Mouse (Mus musculus) myocyte (in vitro differentiated cells): ENCODE results near the gene Cdk2ap2.

ENCODE experiments used
- CEBPB ChIP-seq: IDR thresholded peaks from 2 replicates; pipeline ENCODE4 v1.6.1; 2011; ENCODE audit warnings: mild to moderate bottlenecking, moderate library complexity; ENCODE audit not compliant: poor library complexity, insufficient read depth, severe bottlenecking
- E2F4 ChIP-seq: IDR thresholded peaks from one replicate; pipeline ENCODE4 v1.6.1; 2011; ENCODE audit warnings: mild to moderate bottlenecking, control low read depth, moderate library complexity; ENCODE audit not compliant: insufficient read depth
- MAX ChIP-seq: IDR thresholded peaks from one replicate; pipeline ENCODE4 v1.6.1; 2011; ENCODE audit warnings: low read depth, mild to moderate bottlenecking, control low read depth
- MYOD1 ChIP-seq, 3 experiments: IDR thresholded peaks; one replicate each; pipeline ENCODE4 v1.6.1; 2011; ENCODE audit warnings: control low read depth in 2 of 3, low read depth in 2 of 3, mild to moderate bottlenecking in 2 of 3, moderate library complexity in 1 of 3; ENCODE audit not compliant: insufficient read length in 2 of 3, control insufficient read depth in 1 of 3
- MYOG ChIP-seq, 3 experiments: IDR thresholded peaks; one replicate each; pipeline ENCODE4 v1.6.1; 2011; ENCODE audit warnings: control low read depth in 2 of 3, low read depth in 2 of 3, mild to moderate bottlenecking in 2 of 3; ENCODE audit not compliant: insufficient read length in 2 of 3, control insufficient read depth in 1 of 3, insufficient read depth in 1 of 3
- POLR2A ChIP-seq: IDR thresholded peaks from one replicate; pipeline ENCODE4 v1.6.1; 2011; ENCODE audit warnings: low read depth, mild to moderate bottlenecking, control low read depth, moderate library complexity; ENCODE audit not compliant: insufficient read length
- POLR2AphosphoS2 ChIP-seq: IDR thresholded peaks from one replicate; pipeline ENCODE4 v1.6.1; 2011; ENCODE audit warnings: low read depth, control low read depth; ENCODE audit not compliant: insufficient read length
- REST ChIP-seq: IDR thresholded peaks from one replicate; pipeline ENCODE4 v1.6.1; 2011; ENCODE audit warnings: mild to moderate bottlenecking, control low read depth, moderate library complexity; ENCODE audit not compliant: insufficient read depth, insufficient read length
- SRF ChIP-seq: IDR thresholded peaks from one replicate; pipeline ENCODE4 v1.6.1; 2011; ENCODE audit warnings: low read depth; ENCODE audit not compliant: control insufficient read depth, insufficient read length
- TCF12 ChIP-seq: IDR thresholded peaks from one replicate; pipeline ENCODE4 v1.6.1; 2011; ENCODE audit warnings: mild to moderate bottlenecking, control low read depth; ENCODE audit not compliant: poor library complexity, insufficient read depth, severe bottlenecking
- TCF3 ChIP-seq: IDR thresholded peaks from one replicate; pipeline ENCODE4 v1.6.1; 2011; ENCODE audit warnings: low read depth, control low read depth; ENCODE audit not compliant: insufficient read length
- USF1 ChIP-seq: IDR thresholded peaks from one replicate; pipeline ENCODE4 v1.6.1; 2011; ENCODE audit warnings: low read depth, mild to moderate bottlenecking, control low read depth, moderate library complexity

- TF ChIP-seq POLR2A = no peak
- TF ChIP-seq CEBPB = no peak
- TF ChIP-seq USF1 = no peak
- TF ChIP-seq POLR2AphosphoS2 = no peak
- TF ChIP-seq TCF12 = no peak
- no peak for TF ChIP-seq MAX
- no peak for TF ChIP-seq E2F4
- no peak for TF ChIP-seq SRF
- no peak for TF ChIP-seq MYOG (IDR thresholded peaks at IDR 0.05; ENCODE audit: control insufficient read depth in 1 of 3, insufficient read depth in 1 of 3, insufficient read length in 2 of 3, low read depth in 2 of 3)
- TF ChIP-seq REST = no peak
- no peak for TF ChIP-seq TCF3
- no peak for TF ChIP-seq MYOD1 (IDR thresholded peaks at IDR 0.05; ENCODE audit: control insufficient read depth in 1 of 3, insufficient read length in 2 of 3, low read depth in 2 of 3)
Measured at GRCm38 (mm10) chr19:4082219-4082965, 14.6 kb upstream of the Cdk2ap2 start.
